Mouse (Mus musculus) heart, postnatal 0 days (tissue): Measurements from ENCODE around the gene Nes.

Experiments
- CTCF ChIP-seq: IDR thresholded peaks from 2 replicates; pipeline ENCODE4 v1.5.1; 2016; ENCODE audit warnings: antibody characterized with exemption, control low read depth, low read depth
- EP300 ChIP-seq: IDR thresholded peaks from 2 replicates; pipeline ENCODE4 v1.6.1; 2016; ENCODE audit warnings: antibody characterized with exemption, low read depth

DNA sequence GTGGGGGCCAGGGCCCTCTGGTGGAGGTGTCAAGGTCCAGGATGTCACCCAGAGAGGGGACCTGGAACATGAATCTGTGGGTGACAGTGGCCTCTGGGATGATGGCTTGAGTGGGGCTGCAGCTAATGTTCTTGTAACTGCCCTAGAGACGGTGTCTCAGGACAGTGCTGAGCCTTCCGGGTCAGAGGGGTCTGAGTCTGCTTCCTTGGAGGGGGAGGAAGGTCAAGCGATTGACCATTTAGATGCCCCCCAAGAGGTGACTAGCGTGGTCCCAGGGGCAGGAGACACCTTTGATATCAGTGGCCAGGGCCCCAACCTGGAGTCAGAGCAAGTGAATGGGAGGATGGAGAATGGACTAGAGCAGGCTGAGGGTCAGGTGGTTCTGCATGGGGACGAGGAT lies 8.6 kb downstream of the Nes start:
- TF ChIP-seq CTCF, result no peak
- no peak for TF ChIP-seq EP300
